ENCODE assay signal across 27 mouse cellular contexts in genomic region chr15:81290747-81291146, GRCm38 (mm10). TPM values are rescaled to one million over a fixed set of nuclear protein-coding genes. Genes with fewer than 3 reads are reported as not detected.
A peak's percentile ranks its signal among the peaks of the same experiment; 100 is the strongest.
DNase-seq lines count a peak whose midpoint lies in the region; ATAC-seq and TF ChIP-seq lines count a peak whose summit lies in the region.
"Had no signal": no experiment of that assay in that cellular context is flagged by ENCODE, and none has a peak within 500 bp of the region (broad histone marks: within the 10 kb centered on the region; RNA-seq: fewer than 3 reads in every experiment).

No protein-coding gene starts in this region.

- TF ChIP-seq CTCF in stomach, postnatal 0 days (IDR thresholded peaks at IDR 0.05; ENCODE audit: low read depth): no peak

- peak; percentile 36 for DNase-seq in adrenal gland, postnatal 14 days
- DNase-seq in adrenal gland, adult 8-10 months: no peak
- DNase-seq in heart, adult 18-20 months: peak; percentile 26 to 30
- DNase-seq in heart, adult 8-10 months (ENCODE audit: low spot score): no peak
- peak; percentile 30 to 51 for DNase-seq in left cerebral cortex, postnatal 25 days (ENCODE audit: low spot score in 2 of 2)
- no peak for DNase-seq in left cerebral cortex, postnatal 10 days (ENCODE audit: extremely low spot score in 1 of 2, low spot score in 2 of 2)
- no peak for DNase-seq in stomach, postnatal 0 days (ENCODE audit: low spot score)
- DNase-seq: cerebellum, adult 8-10 months; cerebellum, postnatal 36 days; gastrocnemius, postnatal 25 days; heart, postnatal 14 days; kidney, adult 2 months; kidney, postnatal 36 days; liver; lung, adult 2 months; lung, postnatal 10 days; midbrain, embryonic 14.5 days; retina, postnatal 1 day had no signal

- WGBS in stomach, postnatal 0 days: 61% methylated on average over 9 of the region's 9 CpGs

- H3K4me3 ChIP-seq in stomach, postnatal 0 days (ENCODE audit: low read depth, low read length): no peak overlapping the region
- H3K4me3 ChIP-seq: intestine, embryonic 15.5 days; layer of hippocampus, adult 2 months had no signal

- H3K27me3 ChIP-seq in stomach, postnatal 0 days (ENCODE audit: control insufficient read depth, insufficient read depth, low read length): no peaks in the 10 kb centered on the region
- H3K27me3 ChIP-seq: intestine, embryonic 15.5 days; Patski had no signal

- TF ChIP-seq EP300 in stomach, postnatal 0 days (optimal IDR thresholded peaks at IDR 0.05): no peak

- H3K36me3 ChIP-seq in stomach, postnatal 0 days (ENCODE audit: control insufficient read depth, insufficient read depth, low read length): no peaks in the 10 kb centered on the region
- H3K36me3 ChIP-seq: G1E; intestine, embryonic 15.5 days had no signal

- H3K9ac ChIP-seq in stomach, postnatal 0 days (ENCODE audit: low read length): no peak overlapping the region
- H3K9ac ChIP-seq: intestine, embryonic 15.5 days; liver, embryonic 14.5 days had no signal

- H3K4me1 ChIP-seq in stomach, postnatal 0 days (replicated peaks; ENCODE audit: control insufficient read depth, insufficient read depth): no peaks in the 10 kb centered on the region
- H3K4me1 ChIP-seq: intestine, embryonic 15.5 days had no signal

- 0 out of 2 replicates have a peak overlapping the region, but pooled peaks have one; percentile 40 for H3K27ac ChIP-seq in stomach, postnatal 0 days (replicated peaks)
- H3K27ac ChIP-seq: intestine, embryonic 15.5 days; liver, embryonic 14.5 days had no signal

- ATAC-seq in stomach, postnatal 0 days (ENCODE audit: low FRiP score, low TSS enrichment): no peak
- ATAC-seq: forebrain, embryonic 14.5 days; hindbrain, embryonic 16.5 days; intestine, embryonic 15.5 days; Patski had no signal

- intact Hi-C loops in left cerebral cortex, postnatal 25 days (cut with DNase I): no loop called here
- intact Hi-C loops in left cerebral cortex, postnatal 10 days (cut with DNase I): no loop called here

- H3K4me2 ChIP-seq in stomach, postnatal 0 days (replicated peaks; ENCODE audit: low read depth): no peak overlapping the region
- H3K4me2 ChIP-seq: heart, embryonic 11.5 days; intestine, embryonic 15.5 days had no signal

- no peaks in the 10 kb centered on the region for H3K9me3 ChIP-seq in stomach, postnatal 0 days (ENCODE audit: control insufficient read depth, low read length)
- H3K9me3 ChIP-seq: G1E; intestine, embryonic 15.5 days had no signal

RNA-seq across cellular contexts. Expression of gene Mchr1, which starts 55.4 kb away (rescaled TPM):
- 0.26 and 0.33 TPM in 2 replicates for total RNA-seq in adrenal gland, postnatal 14 days (2021)
- under 1 TPM; 0.15 to 0.86 (median 0.51) TPM for total RNA-seq in adrenal gland, adult 8-10 months (2022)
- not detected for total RNA-seq in heart, adult 18-20 months (2021)
- total RNA-seq in heart, adult 8-10 months (2022): not detected
- total RNA-seq in left cerebral cortex, postnatal 25 days (2021): 10 to 100 TPM; 21.5 to 26.7 TPM
- 10 to 100 TPM; 12.9 to 16.9 TPM for total RNA-seq in left cerebral cortex, postnatal 10 days (2021)
- polyA plus RNA-seq in stomach, postnatal 0 days (2015; fragmentation: Nextera tagmentation; extraction: Ambion mirVana): 3.0 and 4.9 TPM in 2 replicates
- total RNA-seq: heart, postnatal 14 days; monocyte, adult 5-6 weeks had no signal
- polyA plus RNA-seq: G1E; heart, embryonic 11.5 days had no signal

Comparison
In these comparisons a context has a peak if more than half of its experiments do, and no peak if none do; other contexts are left out.
1. DNase-seq: peak in adrenal gland, postnatal 14 days (single experiment), heart, adult 18-20 months (2 of 2) and left cerebral cortex, postnatal 25 days (2 of 2); none in adrenal gland, adult 8-10 months (single experiment), heart, adult 8-10 months (single experiment), left cerebral cortex, postnatal 10 days (0 of 2) and stomach, postnatal 0 days (single experiment).
2. RNA of gene Mchr1, which starts 55.4 kb away (total RNA-seq): 21.5 to 26.7 TPM in left cerebral cortex, postnatal 25 days and 12.9 to 16.9 TPM in left cerebral cortex, postnatal 10 days; 0.15 to 0.86 TPM in adrenal gland, adult 8-10 months, 0.26 to 0.33 TPM in adrenal gland, postnatal 14 days, not detected in heart, adult 18-20 months and not detected in heart, adult 8-10 months; every median in the first group is over 4 times any median in the second.